Mouse (Mus musculus): ENCODE measurements around the gene Vamp2. TPM values are rescaled to one million over a fixed set of nuclear protein-coding genes. Genes with fewer than 3 reads are reported as not detected.

Vamp2 gene
- total RNA-seq, 2 experiments from 2014 or later = 11.2 to 53.9 TPM

DNA sequence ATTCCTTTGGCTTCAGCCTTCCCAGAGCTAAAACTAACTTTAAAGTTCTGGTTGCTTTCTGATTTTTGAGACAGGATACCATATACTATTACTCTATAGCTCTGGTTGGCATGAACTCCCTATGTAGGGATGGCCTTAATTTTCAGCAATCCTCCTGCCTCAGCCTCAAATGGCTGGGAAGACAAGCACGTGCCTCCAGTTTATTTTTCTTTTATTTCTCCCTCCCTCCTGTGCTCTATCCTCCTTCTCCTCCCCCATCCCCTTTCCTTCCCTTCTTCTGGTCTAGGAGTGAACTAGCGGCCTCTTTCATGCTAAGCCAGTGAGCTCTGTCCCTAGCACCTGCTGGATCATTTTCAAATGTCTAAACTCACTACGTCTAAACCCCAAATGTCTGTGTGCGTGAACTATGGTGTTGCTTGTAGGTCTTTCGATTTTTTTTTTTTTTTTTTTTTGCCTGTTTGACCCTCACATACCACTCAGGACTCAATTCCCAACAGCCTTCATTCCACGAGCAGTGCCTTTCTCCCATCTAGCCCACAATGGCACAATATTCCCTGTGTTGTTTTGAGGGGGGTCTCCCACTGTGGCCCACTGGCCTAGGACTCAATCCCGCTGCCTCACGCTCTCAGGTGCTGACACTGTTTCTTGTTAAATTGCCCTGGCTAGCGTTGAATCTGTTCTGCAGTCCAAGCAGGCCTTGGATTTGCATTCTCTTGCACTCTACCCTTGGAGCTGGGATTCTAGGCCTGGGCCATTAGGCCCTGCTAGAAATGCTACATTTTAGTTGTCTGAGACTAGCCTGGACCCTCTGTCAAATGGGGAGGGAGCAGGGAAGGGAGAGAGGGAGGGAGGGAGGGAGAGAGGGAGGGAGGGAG lies 23.8 kb upstream of the Vamp2 start:
- no peak for ATAC-seq (ENCODE audit: poor library complexity, severe bottlenecking)

DNA sequence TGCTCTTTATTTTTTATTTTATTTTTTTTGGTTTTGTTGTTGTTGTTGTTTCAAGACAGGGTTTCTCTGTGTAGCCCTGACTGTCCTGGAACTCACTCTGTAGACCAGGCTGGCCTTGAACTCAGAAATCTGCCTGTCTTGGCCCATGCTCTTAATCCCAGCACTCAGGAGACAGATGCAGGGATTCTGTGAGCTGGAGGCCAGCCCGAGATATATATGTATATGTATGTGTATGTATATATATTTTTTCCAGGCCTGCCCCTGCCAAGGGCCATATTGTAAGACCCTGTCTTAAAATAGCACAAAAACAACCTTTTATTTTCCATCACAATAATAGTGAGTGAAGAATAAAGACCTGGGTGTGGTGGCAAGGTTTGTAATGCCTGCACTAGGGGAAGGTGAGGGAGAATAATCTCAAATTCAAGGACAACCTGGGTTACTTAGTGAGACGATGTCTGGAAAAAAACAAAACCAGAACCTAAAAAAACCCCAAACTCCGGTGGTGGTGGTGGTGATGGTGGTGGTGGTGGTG lies 22.8 kb upstream of the Vamp2 start:
- no peak for ATAC-seq (ENCODE audit: poor library complexity, severe bottlenecking)

DNA sequence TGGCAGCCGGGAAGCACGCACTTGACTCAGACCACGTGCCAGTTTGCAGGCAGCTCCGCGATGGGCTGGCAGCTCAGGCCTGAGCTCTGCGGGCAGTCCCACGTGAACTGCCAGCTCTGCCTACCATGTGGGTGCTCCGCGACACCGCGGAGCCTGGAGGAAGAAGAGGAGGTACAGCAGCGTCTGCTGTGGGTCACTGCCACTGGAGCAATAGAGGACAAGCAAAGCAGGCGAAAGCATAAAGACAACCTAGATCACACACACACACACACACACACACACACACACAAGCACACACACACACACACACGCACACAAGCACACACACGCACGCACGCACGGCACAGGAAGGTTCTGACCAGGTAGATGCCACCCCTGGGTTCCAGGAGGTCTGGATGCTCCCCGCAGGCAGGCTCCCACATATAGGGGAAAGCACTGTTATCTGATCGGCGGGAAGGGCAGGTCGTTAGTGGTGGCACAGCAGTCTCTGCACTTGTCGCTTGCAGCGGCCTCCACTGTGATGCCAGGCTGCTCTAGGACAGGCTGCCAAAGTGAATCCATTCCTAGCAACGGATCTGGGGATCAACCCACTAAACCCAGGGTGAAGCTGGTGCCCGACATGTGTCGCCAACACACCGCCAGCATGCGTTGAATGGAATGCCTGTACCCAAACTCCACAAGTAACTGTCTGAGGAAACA lies 22.0 kb upstream of the Vamp2 start:
- 0 out of 2 replicates have a peak, but pooled peaks have one; percentile 15 for ATAC-seq (ENCODE audit: poor library complexity, severe bottlenecking)

DNA sequence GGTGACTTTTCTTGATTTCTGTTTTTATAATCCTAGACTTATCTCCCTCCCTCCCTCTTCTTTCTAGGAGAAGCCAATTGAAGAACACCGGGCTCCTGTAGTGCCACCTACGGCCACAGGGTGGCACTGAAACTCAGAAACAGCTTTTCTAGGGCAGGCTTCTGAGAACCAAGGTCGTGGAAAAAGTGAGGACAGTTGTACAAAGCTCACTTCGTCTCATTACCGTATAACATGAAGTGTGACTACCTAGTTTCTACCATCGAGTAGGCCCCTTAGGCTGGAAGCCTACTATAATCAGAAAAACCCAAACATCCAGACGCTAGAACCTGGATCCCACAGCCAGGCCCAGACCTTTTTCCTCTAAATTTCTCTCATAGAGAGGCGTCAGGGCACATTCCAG lies 21.3 kb upstream of the Vamp2 start:
- peak; percentile 32; the same call in 1 of the 2 replicates for ATAC-seq (ENCODE audit: poor library complexity, severe bottlenecking)

DNA sequence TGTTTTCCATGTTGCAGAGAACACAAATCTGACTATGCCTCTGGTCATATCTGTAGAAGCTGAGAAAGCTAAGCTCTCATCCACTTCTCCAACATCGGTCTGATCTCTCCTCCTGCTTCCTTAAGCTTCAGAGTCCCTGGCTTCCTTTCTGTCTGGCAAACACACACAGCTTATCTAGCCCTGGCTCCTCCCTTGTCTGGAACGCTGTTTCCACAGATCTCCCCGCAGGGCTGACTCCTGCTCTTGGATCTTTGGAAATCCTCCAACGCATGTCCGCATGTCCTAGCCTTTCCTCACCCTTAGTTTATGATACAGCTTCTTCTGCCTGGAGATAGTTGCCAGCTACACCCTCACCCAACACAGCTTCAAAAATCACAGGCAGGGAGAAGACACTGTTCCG lies 20.7 kb upstream of the Vamp2 start:
- ATAC-seq (ENCODE audit: poor library complexity, severe bottlenecking) = no peak

DNA sequence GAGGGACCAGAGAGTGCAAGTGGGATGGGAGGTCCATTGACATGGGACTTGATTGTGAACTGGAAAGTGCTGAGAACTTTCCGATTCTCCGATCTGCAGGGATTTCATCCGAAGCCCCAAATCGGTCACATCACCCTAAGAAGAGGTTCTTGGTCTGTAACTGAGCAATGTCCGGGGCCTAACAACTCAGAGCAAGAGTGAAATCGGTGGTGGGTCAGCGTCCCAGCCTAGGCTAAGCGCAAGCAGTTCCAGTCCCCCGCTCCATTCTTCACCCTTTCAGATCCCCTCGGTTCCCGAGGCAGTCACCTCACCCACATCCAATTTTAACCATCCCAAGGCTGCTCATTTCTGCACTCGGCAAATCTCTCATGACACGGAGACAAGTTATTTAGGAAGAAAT lies 18.2 kb upstream of the Vamp2 start:
- ATAC-seq (ENCODE audit: poor library complexity, severe bottlenecking) = no peak

DNA sequence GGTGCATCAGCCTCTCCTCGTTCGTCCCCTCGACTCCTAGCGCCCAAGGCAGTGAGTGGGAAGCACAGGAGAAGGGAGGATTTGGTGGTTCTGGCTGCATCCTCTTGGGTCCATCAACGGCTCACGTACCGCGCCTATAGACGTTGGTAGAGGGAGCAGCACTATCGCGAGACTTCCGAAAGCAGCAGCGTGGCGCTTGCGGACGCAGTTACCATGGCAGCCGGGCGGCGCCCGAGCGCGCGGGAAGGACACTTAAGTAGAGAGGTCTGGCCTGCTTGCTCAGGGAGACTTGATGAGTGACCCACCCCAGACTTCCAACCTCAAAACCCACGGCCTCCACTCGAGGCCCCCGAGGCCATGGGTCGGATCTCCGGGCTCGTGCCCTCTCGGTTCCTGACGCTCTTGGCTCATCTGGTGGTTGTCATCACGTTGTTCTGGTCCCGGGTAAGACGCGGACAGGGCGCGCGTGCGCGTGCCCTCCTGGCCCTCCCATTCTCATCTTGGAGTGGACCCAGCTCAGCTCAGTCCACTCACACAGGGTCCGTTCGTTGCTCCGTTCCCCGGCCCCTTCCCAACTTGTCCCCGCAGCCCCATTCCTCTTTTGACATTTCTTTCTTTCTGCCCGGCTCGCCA lies 17.6 kb upstream of the Vamp2 start, which contains the start of gene Tmem107:
Gene Tmem107 (plus strand): TSS at position 217 of the 633 bp plus-strand sequence.
- peak; percentile 69 for ATAC-seq (ENCODE audit: poor library complexity, severe bottlenecking)

DNA sequence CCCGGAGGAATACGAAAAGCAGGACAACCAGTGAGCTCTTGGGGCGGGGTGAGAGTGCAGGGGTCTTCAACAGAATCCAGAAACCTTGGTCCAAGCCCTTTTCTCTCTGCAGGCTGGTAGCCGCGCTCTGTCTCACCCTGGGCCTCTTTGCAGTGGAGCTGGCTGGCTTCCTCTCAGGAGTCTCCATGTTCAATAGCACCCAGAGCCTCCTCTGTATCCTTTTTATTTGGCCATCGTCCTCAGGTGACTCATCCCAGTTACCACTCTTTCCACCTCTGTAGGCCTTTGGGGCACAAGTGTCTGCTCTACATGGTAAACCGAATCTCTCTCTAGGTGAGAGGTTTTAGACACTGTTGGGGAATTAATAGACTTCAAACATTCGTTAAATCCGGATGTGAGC lies 17.0 kb upstream of the Vamp2 start:
- ATAC-seq (ENCODE audit: poor library complexity, severe bottlenecking) = no peak

DNA sequence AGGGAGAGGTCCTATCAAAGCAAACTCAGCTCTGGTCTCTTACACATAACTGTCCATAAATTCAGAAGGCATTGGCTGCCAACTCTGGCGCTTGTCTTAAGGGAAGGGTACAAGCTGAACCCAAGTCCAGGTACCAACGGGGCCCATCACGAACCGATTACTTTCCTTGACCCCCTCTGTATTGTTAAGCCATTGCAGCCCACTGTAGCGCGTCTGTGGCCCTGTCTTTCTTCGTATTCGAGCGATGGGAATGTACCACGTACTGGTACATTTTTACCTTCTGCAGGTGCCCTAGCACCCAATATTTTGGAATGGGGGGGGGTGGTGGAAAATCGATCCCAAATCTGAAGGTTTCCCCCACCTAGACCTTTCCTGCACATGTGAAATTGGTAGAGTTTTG lies 16.1 kb upstream of the Vamp2 start:
- no peak for ATAC-seq (ENCODE audit: poor library complexity, severe bottlenecking)

DNA sequence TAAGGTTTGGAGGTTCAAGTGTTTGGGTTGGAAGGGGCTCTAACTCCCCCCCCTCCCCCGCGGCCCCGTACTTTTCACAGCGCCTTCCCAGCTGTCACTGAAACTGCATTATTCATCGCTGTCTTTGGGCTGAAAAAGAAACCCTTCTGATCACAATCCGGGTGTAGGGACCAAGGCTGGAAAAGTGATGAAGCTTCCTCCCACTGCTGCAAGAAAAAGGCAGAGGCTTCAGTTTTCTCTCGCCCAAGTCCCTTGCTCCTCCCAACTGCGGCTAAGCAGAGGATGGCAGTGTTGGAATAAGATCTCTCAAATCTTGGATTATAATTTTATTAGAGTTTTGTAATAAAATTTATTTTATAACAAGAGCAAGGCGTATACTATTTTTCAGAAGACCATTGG lies 15.6 kb upstream of the Vamp2 start:
- no peak for ATAC-seq (ENCODE audit: poor library complexity, severe bottlenecking)

DNA sequence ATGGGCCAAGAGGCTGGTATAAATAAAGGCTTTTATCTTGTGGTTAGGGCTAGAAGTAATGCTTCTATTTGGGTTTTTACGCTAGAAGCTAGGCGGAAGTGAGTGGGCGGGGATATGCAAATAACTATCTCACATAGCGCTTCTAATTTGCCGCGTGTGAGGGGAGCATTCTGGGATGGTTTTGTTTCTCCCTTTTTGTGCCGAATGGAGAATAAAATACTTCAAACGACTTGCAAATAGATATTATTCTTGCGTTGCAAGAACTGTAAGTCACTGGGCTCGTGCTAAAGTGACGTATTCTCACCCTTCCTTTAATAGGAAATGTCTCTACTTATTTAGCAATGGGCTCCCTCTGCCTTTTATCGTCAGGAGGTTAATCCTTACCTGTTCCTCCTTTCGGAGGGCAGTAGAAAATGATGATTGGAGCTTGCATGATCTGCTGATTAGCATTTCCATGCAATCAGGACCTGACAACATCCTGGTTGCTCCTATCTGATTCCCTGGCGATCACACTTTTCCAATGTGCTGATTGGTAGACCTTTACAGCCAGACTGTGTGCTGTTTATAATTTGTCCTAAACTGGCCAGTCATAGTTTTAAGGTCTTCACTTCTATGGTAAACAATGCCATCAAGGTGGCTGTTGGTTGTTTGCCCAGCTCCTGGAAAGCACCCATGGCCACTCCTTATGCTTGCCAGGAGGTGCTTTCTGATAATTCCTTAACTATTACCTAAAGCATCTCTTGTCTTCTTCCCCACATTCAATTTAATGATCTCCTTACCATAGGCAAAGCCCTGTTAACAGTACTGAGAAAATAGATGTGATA lies 15.0 kb upstream of the Vamp2 start:
- peak; percentile 70 for ATAC-seq (ENCODE audit: poor library complexity, severe bottlenecking)

DNA sequence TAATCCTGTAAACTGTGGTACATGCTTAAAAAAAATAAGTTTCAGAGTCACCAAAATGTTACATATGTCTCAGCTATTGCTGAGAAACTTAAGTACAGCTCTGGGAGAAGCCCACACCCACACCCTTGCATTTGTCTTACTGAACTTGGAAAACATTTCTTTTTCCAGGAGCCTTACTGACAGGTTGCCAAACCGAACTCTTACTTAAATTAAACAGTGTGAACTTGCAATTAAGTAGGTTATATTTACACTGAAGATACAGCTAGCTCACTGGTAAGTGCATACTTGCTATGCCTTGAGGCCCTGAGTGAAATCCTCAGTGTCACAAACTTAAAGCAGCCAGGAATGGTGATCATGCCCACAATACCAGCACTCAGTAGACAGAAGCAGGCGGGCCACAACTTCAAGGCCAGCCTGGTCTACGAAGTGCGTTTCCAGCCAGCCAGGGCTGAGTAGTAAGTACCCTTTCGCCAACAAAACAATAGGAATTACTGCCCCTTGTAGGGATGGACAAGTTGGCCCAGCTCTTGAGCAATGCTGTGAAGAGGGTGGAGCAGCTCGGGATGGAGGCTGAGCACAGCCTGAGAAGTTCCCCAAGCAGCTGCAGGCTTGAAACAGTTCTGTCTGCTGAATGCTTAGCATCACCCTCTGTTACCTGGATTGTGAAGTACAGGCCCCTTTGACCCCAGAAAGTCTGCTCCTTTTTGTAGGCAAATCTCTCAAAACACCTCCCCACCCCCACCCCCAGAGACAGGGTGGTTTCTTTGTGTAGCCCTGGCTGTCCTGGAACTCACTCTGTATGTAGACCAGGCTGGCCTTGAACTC lies 14.1 kb upstream of the Vamp2 start:
- no peak for ATAC-seq (ENCODE audit: poor library complexity, severe bottlenecking)

DNA sequence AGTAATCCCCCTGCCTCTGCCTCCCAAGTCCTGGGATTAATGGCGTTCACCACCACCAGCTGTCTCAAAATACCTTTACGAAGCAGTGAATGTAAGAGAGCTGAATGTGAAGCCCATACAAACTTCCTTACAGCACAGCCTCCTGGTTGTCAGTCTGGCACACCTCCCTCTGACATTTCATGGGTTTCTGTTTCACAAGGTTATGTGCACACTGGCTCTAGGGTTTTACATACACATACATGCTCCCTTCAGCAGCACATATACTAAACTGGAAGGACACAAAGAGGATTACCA lies 13.6 kb upstream of the Vamp2 start:
- ATAC-seq (ENCODE audit: poor library complexity, severe bottlenecking) = no peak

DNA sequence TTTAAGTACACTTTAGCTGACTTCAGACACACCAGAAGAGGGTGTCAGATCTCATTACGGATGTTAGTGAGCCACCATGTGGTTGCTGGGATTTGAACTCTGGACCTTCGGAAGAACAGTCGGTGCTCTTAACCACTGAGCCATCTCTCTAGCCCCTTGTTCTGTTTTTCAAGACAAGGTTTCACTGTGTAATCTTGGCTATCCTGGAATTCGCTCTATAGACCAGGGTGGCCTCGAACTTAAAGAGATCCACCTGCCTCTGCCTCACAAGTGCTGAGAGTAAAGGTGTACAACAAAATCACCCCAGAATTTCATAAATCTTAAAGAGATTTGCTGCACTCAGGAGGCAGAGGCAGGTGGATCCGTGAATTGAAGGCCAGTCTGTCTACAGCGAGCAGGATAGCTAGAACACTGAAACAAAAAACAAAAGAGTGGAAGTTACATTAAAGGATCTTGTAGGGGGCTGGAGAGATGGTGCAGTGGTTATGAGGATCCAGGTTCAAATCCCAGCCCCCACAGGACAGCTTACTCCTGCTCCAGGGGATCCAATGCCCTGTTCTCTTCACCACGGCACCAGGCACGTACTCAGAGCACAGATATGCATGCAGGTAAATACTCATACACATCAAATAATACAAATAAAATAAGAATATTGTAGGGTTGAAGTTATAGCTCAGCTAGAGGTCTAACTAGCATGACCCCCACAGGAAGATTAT lies 12.4 kb upstream of the Vamp2 start:
- ATAC-seq (ENCODE audit: poor library complexity, severe bottlenecking) = no peak

DNA sequence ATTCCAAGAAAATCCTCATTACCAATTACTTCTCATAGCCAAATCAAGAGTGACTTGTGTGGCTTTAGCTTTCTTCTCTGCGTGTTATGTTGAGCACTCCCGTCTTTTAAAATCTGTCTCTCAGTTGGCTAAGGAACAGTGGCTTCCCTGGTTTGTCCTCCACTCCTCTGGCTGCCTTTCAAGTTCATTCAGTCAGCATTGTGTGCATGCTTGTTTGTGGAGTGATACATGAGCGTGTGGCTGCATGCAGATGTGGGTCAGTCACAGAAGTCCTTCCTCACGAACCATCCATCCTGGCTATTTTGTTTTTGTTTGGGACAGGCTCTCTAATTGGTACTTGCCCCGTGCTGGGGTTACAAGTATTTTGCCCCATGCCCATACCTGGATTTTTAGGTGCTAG lies 11.7 kb upstream of the Vamp2 start:
- no peak for ATAC-seq (ENCODE audit: poor library complexity, severe bottlenecking)

DNA sequence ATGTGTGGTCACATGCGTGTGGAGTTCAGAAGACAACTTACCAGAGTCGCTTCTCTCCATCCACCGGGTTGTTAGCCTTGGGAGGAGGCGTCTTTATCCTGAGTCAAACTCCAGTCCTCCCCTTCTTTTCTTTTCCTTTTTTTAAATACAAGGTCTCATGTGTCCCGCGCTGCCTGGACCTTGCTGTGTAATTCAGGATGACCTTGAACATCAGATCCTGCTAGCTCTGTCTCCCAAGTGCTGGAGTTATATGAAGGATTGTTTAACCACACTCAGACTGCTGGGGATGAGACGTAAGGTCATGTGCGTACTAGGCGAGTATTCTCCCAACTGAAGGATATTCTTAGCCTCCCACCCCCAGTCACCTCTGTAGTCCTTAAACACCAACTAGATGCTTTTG lies 11.0 kb upstream of the Vamp2 start:
- no peak for ATAC-seq (ENCODE audit: poor library complexity, severe bottlenecking)

DNA sequence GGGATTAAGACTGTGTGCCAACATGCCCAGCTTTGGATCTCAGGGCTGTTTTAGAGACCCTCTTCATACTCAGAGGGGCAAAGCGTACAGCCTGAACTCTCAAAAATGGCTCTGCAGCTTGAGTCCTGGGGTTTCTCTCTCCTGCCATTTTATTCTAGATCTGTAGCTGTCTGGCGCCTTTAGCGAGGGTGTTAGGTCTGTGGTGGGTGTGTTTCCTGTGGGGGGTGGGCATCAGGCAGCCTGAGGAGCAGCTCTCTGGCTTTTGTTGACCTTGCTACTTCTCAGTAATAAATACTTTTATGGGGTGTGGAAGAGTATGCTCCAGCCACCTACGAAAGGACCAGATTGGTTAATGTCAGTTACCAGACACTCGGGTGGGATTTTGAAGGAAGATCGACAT lies 10.2 kb upstream of the Vamp2 start:
- ATAC-seq (ENCODE audit: poor library complexity, severe bottlenecking) = no peak

DNA sequence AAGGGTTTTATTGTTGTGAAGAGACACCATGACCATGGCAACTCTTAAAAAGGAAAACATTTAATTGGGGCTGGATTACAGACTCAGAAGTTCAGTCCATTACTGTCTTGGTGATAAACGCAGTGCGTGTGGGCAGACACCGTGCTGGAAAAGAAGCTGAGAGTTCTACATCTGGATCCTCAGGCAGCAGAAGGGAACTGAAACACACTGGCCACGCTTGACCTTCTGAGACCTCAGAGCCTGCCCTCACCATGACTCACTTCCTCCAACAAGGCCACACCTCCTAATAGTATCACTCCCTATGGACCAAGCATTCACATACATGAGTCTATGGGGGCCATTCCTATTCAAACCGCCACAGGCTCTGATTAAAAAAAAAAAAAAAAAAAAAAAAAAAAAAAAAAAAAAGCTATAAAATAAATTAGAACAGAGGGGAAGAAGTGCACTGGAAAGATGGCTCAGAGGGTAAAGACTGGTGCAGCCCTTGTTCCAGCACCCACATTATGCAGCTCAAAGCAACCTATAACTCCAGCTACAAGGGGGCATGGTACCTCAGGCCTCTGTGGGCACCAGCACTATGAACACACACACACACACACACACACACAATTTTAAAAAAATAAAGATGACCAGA lies 9.4 kb upstream of the Vamp2 start:
- peak; percentile 71 for ATAC-seq (ENCODE audit: poor library complexity, severe bottlenecking)
